ENCODE assay signal across 23 mouse cellular contexts in the genomic region with DNA sequence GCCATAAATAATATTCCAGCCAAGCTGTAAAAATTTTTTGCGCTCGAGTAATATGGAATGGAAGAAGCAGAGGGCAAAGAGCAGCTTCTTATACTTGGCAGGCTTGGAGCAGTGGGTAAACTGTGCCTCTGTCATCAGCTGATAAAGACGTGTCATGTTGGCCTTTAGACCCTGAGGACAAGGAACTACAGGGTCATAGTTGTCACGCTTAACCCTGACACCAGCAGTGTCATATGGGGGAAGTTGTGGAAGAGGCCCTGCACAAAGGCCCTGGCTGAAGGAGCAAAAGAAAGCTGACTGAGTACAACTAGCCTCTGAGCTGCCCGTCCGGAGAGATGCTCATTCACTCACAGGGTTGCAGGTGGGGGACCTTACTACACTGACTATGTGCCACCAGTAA. TPM values are rescaled to one million over a fixed set of nuclear protein-coding genes. Genes with fewer than 3 reads are reported as not detected.
A peak's percentile ranks its signal among the peaks of the same experiment; 100 is the strongest.
DNase-seq lines count a peak whose midpoint lies in the region; ATAC-seq lines count a peak whose summit lies in the region.
"Had no signal": no experiment of that assay in that cellular context is flagged by ENCODE, and none has a peak within 500 bp of the region (broad histone marks: within the 10 kb centered on the region; RNA-seq: fewer than 3 reads in every experiment).

No protein-coding gene starts in this region.

- no peaks in the 10 kb centered on the region for H3K36me3 ChIP-seq in megakaryocyte, embryonic 14.5 days (replicated peaks; ENCODE audit: low read length)
- H3K36me3 ChIP-seq in intestine, embryonic 16.5 days (ENCODE audit: control insufficient read depth, insufficient read depth, low read length), result no peaks in the 10 kb centered on the region
- H3K36me3 ChIP-seq: embryonic facial prominence, embryonic 12.5 days; embryonic facial prominence, embryonic 15.5 days; hindbrain, embryonic 10.5 days; hindbrain, embryonic 13.5 days had no signal

- no peak for DNase-seq in kidney, adult 9 months
- no peak for DNase-seq in cerebellum, postnatal 36 days
- DNase-seq: adrenal gland, adult 8-10 months; adrenal gland, postnatal 36 days; cerebellum, adult 11 months; cerebellum, adult 8-10 months; cerebellum, postnatal 14 days; forebrain, postnatal 0 days; gastrocnemius, adult 2 months; gastrocnemius, postnatal 14 days had no signal

- peaks cover 27% of the 10 kb centered on the region for H3K27me3 ChIP-seq in megakaryocyte, embryonic 14.5 days (replicated peaks)
- peaks cover 6% of the 10 kb centered on the region; the same call in 1 of the 2 replicates for H3K27me3 ChIP-seq in intestine, embryonic 16.5 days (replicated peaks; ENCODE audit: control insufficient read depth, insufficient read depth, low read length)

- H3K4me3 ChIP-seq in megakaryocyte, embryonic 14.5 days (replicated peaks), result peak overlapping the region; percentile 67
- H3K4me3 ChIP-seq in intestine, embryonic 16.5 days (ENCODE audit: low read length), result no peak overlapping the region
- H3K4me3 ChIP-seq: embryonic facial prominence, embryonic 12.5 days; embryonic facial prominence, embryonic 15.5 days; gastrocnemius, adult 2 months; hindbrain, embryonic 10.5 days; hindbrain, embryonic 13.5 days had no signal

- 0 out of 2 replicates have a peak overlapping the region, but pooled peaks have one; percentile 11 for H3K9ac ChIP-seq in intestine, embryonic 16.5 days (ENCODE audit: low read depth, low read length)
- H3K9ac ChIP-seq: embryonic facial prominence, embryonic 12.5 days; embryonic facial prominence, embryonic 15.5 days; forebrain, postnatal 0 days; hindbrain, embryonic 13.5 days had no signal

- H3K9me3 ChIP-seq in megakaryocyte, embryonic 14.5 days, result no peaks in the 10 kb centered on the region
- H3K9me3 ChIP-seq in intestine, embryonic 16.5 days (ENCODE audit: control insufficient read depth, low read length), result no peaks in the 10 kb centered on the region
- H3K9me3 ChIP-seq: embryonic facial prominence, embryonic 12.5 days; embryonic facial prominence, embryonic 15.5 days; hindbrain, embryonic 10.5 days; hindbrain, embryonic 13.5 days had no signal

- H3K4me1 ChIP-seq in megakaryocyte, embryonic 14.5 days, result peaks cover 56% of the 10 kb centered on the region
- H3K4me1 ChIP-seq in intestine, embryonic 16.5 days (ENCODE audit: control insufficient read depth, insufficient read depth, low read length), result peaks cover 13% of the 10 kb centered on the region

- ATAC-seq in megakaryocyte, adult 5-6 weeks (ENCODE audit: poor library complexity, severe bottlenecking), result no peak
- ATAC-seq in intestine, embryonic 16.5 days, result peak; percentile 56
- peak; percentile 55 for ATAC-seq in monocyte, adult 5-6 weeks (replicated peaks; ENCODE audit: insufficient number of reproducible peaks, low FRiP score, low TSS enrichment, poor library complexity, severe bottlenecking)
- ATAC-seq: activated CD4-positive, CD25-positive, alpha-beta regulatory T cell, adult 4 months; CD4-positive, CD25-positive, alpha-beta regulatory T cell, adult 4 months; forebrain, embryonic 14.5 days; forebrain, postnatal 0 days; hindbrain, embryonic 16.5 days had no signal

- peak overlapping the region; percentile 43 for H3K27ac ChIP-seq in intestine, embryonic 16.5 days (ENCODE audit: low read length)
- H3K27ac ChIP-seq: embryonic facial prominence, embryonic 12.5 days; embryonic facial prominence, embryonic 15.5 days; gastrocnemius, adult 2 months; hindbrain, embryonic 10.5 days; hindbrain, embryonic 13.5 days had no signal

- WGBS in intestine, embryonic 16.5 days, result 50% methylated on average over 6 of the region's 6 CpGs

- H3K4me2 ChIP-seq in intestine, embryonic 16.5 days (ENCODE audit: low read depth, low read length), result 0 out of 2 replicates have a peak overlapping the region, but pooled peaks have one; percentile 18
- H3K4me2 ChIP-seq: embryonic facial prominence, embryonic 12.5 days; embryonic facial prominence, embryonic 15.5 days; heart, embryonic 11.5 days; hindbrain, embryonic 13.5 days had no signal

RNA-seq across cellular contexts. Expression of a gene that starts 10.4 kb away (rescaled TPM):
- 44.5 and 45.4 TPM in 2 replicates for polyA plus RNA-seq in megakaryocyte, embryonic 14.5 days (2012; ENCODE audit: insufficient read depth, low replicate concordance)
- 27.1 and 29.0 TPM in 2 replicates for total RNA-seq in megakaryocyte, adult 5-6 weeks (2015)
- total RNA-seq in megakaryocyte, adult 5-6 weeks (2017), result 5.0 and 6.7 TPM in 2 replicates
- 17.6 and 18.8 TPM in 2 replicates for polyA plus RNA-seq in intestine, embryonic 16.5 days (2015; fragmentation: Nextera tagmentation; extraction: Ambion mirVana)
- 14.3 to 27.5 TPM (median 16.8 TPM) in 3 replicates for total RNA-seq in monocyte, adult 5-6 weeks (2017)

RNA-seq across cellular contexts. Expression of a gene that starts 25.9 kb away (rescaled TPM):
- polyA plus RNA-seq in megakaryocyte, embryonic 14.5 days (2012; ENCODE audit: insufficient read depth, low replicate concordance), result 0.35 TPM in 1 of 2 replicates, not detected in the other
- 0.14 TPM in 1 of 2 replicates, not detected in the other for total RNA-seq in megakaryocyte, adult 5-6 weeks (2015)
- total RNA-seq in megakaryocyte, adult 5-6 weeks (2017), result 0.18 TPM in 1 of 2 replicates, not detected in the other
- 30.8 and 31.0 TPM in 2 replicates for polyA plus RNA-seq in intestine, embryonic 16.5 days (2015; fragmentation: Nextera tagmentation; extraction: Ambion mirVana)
- total RNA-seq in monocyte, adult 5-6 weeks (2017), result 3.1 to 3.8 TPM in 2 of 3 replicates, not detected in the other

RNA-seq across cellular contexts. Expression of a gene that starts 28.5 kb away (rescaled TPM):
- polyA plus RNA-seq in megakaryocyte, embryonic 14.5 days (2012; ENCODE audit: insufficient read depth, low replicate concordance), result 0.25 and 2.4 TPM in 2 replicates
- total RNA-seq in megakaryocyte, adult 5-6 weeks (2015), result 11.6 and 15.3 TPM in 2 replicates
- 24.0 and 28.1 TPM in 2 replicates for total RNA-seq in megakaryocyte, adult 5-6 weeks (2017)
- 22.6 and 24.0 TPM in 2 replicates for polyA plus RNA-seq in intestine, embryonic 16.5 days (2015; fragmentation: Nextera tagmentation; extraction: Ambion mirVana)
- total RNA-seq in monocyte, adult 5-6 weeks (2017), result 19.2 to 55.3 TPM (median 20.9 TPM) in 3 replicates

RNA-seq across cellular contexts. Expression of a gene that starts 28.6 kb away (rescaled TPM):
- 33.8 and 159 TPM in 2 replicates for polyA plus RNA-seq in megakaryocyte, embryonic 14.5 days (2012; ENCODE audit: insufficient read depth, low replicate concordance)
- 90.6 and 105 TPM in 2 replicates for total RNA-seq in megakaryocyte, adult 5-6 weeks (2015)
- total RNA-seq in megakaryocyte, adult 5-6 weeks (2017), result 147 and 161 TPM in 2 replicates
- polyA plus RNA-seq in intestine, embryonic 16.5 days (2015; fragmentation: Nextera tagmentation; extraction: Ambion mirVana), result 168 and 170 TPM in 2 replicates
- 51.4 to 93.3 TPM (median 54.6 TPM) in 3 replicates for total RNA-seq in monocyte, adult 5-6 weeks (2017)

RNA-seq across cellular contexts. Expression of a gene that starts 54.7 kb away (rescaled TPM):
- 14.5 and 29.7 TPM in 2 replicates for polyA plus RNA-seq in megakaryocyte, embryonic 14.5 days (2012; ENCODE audit: insufficient read depth, low replicate concordance)
- 13.6 and 13.9 TPM in 2 replicates for total RNA-seq in megakaryocyte, adult 5-6 weeks (2015)
- total RNA-seq in megakaryocyte, adult 5-6 weeks (2017), result 17.1 and 19.8 TPM in 2 replicates
- polyA plus RNA-seq in intestine, embryonic 16.5 days (2015; fragmentation: Nextera tagmentation; extraction: Ambion mirVana), result 33.4 and 35.5 TPM in 2 replicates
- total RNA-seq in monocyte, adult 5-6 weeks (2017), result 76.7 to 192 TPM (median 86.2 TPM) in 3 replicates
